Mouse (Mus musculus) retina, postnatal 7 days (tissue): ENCODE measurements around the gene Ssc4d.

Experiments
- DNase-seq: peaks from one replicate; pipeline ENCODE4 v3.0.0-alpha.2; 2012; ENCODE audit warnings: low read depth, low spot score

The Ssc4d gene

DNA sequence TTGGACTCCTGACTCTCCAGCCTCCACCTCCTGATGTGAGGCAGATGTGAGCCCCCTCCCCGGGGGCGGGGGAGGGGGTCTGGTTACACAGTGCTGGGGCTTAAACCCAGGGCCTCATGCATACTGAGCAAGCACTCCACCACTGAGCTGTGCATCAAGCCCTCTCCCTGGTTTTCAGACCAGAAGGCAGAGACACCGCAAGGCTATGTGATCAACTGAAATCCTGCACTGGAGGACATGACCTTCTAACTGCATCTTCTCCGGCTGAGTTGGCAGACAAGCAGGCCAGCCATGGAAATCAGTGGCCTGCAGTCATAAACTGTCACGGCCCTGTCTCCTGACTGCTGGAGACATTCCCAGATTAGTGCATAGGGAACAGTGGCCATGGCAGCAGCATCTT is 33.7 kb downstream of the Ssc4d start:
- DNase-seq, result no peak

DNA sequence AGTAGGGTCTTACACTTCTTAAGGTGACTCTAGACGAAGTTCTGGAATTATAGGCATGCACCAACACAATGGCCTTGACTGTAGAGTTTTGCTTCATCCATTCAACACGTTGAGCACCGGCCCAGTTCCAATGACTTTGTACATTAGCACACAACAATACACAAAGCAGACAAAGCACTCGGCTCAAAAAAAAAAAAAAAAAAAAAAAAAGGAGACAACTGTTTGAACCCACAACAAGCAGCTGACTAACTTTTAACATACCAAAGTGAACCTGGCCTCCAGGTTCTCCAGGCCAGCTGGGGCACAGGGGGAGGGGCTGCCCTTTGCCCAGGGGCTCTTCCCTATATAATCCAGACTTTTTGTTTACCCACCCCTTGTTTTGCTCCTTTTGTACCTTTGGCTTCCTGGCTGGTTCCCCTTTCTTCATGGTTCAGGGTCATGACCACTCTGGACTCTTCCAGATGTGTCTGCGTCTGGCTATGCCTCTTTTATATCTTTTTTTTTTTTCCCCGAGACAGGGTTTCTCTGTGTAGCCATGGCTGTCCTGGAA is 38.6 kb downstream of the Ssc4d start:
- DNase-seq, result no peak

DNA sequence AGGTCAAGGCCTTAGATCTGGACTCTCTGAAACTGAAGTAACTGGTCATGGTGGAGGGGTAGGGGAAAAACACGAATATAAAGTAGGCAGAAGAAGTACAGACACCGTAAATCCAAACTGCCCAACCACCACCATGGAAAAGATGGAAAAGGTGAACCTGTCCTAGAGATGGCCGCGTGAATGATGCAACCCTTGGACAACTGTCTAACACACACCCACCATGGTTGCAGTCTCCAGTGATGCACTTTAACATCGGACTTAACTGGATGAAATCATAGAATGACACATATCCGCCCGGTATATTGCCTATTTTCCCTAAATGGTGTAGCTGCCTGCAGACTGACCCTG is 39.2 kb downstream of the Ssc4d start:
- no peak for DNase-seq

DNA sequence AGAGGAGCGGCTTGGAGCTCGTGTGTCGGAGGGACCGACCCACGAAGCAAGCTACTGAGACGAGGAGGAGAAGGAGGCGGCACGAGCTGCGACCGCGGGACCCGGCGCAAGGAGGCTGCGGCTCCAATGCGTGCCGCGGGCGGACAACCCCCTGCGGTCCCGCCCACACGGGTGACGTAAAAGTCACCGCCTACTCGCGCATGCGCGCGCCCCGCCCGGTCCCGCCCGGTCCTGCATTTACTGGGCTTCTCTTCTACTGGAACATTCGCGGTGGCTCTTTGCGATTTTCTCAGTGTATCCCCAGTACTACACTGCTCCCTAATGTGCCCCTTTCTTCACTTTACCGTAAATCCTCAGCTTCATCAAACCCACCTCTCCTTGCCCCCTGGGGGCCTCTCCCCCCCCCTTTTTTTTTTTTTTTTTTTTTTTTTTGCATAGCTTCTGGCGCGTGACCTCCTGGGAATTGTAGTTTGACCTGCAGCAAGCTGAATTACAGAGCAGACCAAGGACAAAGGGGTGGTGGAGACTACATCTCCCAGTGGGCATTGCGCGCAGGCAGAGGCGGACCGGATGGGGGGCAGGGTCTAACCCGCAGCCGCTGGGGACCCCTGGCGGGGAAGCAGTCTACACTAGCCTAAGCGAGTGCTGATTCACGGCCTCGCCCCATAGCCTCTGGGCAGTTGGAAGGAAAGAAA is 39.7 kb downstream of the Ssc4d start, which contains the start of gene Ywhag:
Ywhag (minus strand) TSS at position 136 of the 695 bp plus-strand sequence.
- DNase-seq, result peak; percentile 93

DNA sequence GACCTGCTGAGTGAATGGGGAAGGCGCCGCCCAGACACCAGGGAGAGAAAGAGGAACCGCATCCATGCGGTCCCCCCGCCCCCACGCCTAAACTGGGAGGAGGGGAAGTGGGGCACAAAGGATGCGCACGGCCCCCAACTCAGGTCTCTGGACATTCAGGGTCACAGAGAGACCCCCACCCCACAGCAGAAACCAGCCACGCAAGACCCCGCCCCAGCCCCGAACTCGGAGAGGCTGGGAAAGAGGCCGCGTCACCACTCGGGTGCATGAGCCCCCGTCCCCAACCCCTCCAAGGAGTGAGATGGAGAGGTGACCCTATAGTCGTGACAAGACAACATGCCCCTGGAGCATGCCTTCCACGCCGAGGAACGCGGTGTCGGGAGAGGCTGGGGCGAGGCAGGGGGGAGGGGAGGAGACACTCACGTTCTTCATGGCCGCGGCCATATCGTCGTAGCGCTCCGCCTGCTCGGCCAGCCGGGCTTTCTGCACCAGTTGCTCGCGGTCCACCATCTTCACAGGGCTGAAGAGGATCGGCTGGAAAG is 40.4 kb downstream of the Ssc4d start:
- no peak for DNase-seq

DNA sequence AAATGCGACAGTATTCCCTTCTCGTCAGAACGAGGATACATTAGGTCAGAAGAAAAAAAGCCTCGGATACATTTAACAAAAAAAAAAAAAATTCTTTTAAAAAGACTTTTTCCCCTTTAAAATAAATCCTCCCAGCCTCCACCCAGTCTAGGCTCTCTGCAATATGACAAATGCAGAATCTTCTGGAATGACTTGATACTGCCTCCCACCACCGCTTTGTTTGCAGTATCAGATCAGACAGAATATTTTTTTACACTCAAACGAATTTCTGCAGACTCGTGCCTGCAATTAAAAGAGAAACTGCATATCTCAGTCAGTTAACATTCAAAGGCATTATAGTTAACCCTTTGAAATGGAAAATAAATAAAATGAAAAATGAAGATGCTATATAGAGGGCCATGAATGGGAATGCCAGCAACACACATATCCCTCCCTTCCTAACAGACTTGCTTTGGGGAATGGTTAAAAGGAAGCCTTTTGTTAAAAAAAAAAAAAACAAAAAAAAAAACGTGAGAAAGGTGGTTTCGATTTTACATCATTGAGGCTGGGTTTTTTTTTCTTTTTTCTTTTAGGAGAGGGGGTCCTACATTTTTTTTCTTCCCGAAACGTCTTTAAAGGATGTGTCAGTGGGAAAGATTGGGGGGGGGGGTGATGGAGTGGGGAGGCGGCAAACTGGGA is 41.0 kb downstream of the Ssc4d start:
- DNase-seq, result no peak

DNA sequence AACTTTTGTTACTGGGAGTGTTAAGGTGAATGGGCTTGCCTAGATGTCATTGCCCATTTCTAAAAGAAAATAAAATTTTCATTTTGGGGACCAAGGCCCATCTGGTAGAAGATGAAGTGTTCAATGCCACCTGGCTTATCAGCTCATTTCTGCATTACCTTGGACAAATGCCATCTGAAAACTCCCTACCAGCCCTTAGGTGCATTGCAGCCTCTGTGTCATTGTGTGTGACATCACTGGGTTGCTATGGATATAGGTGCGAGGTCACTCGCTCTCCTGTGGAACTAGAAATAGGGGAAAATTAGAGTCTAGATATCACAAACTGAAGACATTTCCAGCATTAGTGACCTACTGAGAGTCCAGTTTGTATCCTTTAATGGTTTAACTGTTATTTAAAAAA is 42.0 kb downstream of the Ssc4d start:
- DNase-seq, result no peak

DNA sequence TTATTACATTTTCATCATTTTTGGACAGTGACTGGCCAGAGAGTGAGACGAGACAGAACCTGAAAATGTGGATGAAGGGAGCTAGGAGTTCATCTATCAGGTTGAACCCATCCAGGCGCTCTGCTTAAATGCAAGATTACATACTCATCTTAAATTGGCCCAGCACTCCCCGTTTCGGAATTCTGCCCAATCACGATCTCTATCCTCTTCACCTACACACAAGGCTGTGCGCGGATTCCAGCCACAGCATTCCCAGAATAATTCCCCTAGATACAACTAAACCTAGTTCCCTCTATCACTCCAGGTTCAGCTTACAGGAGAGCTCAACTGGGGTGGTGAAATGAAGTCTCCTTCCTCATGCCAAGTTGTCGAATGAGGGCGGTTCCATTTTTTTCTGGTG is 42.8 kb downstream of the Ssc4d start:
- DNase-seq, result no peak

DNA sequence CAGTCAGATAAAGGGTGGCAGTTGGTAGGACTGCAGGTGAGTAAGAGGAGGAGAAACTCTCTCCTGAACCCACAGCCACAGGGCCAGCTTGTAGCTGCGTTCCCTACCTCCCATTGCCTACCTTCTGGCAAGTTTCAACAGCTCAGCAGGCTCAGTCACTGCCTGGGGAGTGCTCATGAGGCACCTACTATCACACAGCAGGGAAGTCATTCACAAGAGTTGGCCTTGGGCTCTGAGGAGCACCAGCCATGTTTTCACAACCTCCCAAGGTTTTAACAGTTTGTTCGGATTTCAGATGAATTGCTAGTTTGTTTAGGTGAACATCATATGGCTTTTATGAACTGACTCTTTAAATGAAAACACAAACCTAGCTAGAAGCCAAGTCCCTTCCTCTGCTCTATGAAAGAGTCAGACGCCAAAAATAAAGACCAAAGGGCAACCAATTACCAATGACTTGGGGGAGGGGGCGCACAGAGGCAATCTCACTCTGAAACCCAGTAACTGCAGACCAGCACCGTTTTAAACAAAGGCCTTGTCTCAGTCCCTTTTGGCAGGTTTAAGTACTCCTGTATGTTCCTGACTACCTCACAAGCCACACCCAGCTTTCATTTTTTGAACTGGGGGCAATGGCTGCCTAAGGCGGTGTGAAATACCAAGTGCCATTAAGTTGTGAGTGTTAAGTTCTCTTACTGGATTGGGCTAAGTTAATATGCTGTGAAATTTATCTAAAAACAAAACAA is 44.5 kb downstream of the Ssc4d start:
- no peak for DNase-seq

DNA sequence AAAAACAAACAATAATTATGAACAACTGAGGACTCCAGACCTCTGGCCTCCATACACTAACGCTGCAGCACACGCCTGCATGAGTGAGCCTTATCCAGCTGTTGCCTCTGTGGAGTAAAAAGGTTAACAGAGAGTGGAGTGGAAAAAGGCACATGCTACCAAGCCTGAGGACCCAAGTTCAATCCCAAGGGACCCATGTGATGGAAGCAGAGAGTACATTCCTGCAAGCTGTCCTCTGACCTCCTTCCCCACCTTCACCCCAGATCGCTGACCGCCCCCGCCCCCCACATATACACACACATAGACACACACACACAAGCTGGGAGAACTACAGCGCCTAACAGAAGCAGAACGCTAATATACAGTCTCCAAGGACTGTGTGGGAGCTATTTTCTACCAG is 50.4 kb downstream of the Ssc4d start:
- DNase-seq, result no peak

DNA sequence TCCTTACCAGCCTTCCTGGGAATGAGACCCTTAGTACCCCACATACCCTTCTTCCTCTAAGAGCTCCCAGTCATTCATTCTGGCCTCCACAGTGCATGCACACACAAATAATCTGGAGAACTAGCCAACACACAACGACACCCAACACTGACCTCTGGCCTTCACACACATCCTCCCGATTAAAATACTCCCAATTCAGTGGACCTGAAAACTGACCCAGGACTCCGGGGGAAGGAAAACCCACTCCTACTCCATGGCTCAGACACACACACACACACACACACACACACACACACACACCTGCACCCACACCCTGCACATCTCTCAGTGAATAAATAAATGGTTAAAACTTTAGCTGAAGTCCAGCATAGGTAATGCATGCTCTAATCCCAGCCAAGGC is 54.4 kb downstream of the Ssc4d start:
- no peak for DNase-seq

DNA sequence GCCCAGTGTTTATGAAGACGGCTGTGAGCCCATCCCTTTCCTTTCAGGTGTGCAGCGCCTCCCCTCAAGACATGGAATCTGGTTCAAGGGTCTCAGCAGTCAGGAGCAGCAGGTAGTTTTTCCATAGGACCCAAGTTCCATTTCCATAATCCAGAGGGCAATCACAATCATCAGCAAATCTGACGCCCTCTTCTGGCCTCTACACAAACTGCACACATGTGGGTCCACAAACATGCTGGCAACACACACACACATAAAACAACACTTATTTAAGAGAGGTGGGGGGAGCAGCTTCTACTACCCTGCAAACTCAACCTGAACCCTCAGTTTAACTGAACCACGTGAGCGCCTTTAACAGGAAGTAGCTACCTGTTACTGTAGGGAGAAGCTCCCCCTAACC is 55.7 kb downstream of the Ssc4d start:
- no peak for DNase-seq

DNA sequence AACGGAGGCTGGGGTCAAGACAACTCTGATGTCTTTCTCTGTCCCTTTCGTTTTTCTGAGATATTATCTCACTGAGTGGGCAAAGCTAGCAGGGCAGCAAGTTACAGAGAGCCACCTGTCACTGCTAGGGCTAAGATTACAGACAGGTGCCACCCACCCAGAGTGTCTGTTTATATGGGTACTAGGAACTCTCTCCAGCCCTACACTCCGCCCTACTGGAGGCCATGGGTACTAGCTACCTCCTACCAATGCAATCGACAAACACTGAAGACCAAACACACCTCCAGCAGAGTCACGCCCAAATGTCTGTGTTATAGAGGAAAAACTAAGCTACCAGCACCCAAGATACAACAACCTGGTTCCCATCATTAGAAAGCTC is 56.3 kb downstream of the Ssc4d start:
- no peak for DNase-seq

DNA sequence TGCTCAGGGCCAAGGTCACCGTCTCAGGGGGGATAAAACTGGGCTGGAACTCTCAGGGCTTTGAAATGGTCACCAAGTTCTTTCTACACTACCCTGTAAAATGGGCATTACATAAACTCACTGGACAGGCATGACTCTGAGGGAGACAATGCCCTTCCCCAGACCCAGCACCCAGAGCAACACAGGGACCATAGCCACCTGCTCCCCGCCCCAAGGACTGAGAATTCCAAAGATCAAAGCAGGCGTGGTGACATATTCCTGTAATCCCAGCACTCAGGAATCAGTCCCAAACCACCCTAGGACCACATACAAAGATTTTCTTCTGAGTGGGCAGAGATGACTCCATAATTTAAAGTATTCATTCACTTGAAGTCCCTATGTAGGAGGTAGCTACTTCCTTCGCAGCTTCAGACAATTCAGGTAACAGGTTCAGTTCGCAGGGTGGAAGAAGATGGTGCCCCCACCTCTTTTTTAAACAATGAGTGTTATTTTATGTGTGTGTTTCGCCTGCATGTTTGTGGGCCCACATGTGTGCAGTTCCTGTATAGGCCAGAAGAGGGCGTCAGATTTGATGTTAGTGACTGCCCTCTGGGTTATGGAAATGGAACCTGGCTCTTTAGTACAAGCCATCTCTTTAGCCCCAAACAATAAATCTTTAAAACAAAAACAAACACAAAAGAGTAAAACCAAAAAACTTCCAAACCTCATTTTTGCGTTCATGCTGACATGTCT is 56.8 kb downstream of the Ssc4d start:
- DNase-seq, result no peak

DNA sequence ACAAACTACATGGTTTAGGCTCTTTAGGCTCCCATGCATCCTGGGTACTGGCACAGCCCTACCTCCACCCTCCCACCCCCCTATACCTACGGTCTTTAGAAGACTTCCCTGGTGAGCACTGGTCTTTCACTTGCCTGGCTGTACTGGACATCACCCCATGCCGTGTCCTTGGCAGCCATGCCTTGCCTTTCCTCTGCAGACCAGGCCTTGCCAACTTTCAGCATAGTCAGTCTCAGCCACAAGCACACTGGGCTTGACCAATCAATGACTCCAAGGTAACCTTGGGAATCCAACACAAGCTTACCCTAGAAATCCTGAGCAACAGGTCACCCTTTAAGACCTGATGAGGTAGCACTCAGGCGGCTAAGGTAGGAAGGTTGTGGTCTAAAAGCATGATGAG is 57.7 kb downstream of the Ssc4d start:
- DNase-seq, result no peak

DNA sequence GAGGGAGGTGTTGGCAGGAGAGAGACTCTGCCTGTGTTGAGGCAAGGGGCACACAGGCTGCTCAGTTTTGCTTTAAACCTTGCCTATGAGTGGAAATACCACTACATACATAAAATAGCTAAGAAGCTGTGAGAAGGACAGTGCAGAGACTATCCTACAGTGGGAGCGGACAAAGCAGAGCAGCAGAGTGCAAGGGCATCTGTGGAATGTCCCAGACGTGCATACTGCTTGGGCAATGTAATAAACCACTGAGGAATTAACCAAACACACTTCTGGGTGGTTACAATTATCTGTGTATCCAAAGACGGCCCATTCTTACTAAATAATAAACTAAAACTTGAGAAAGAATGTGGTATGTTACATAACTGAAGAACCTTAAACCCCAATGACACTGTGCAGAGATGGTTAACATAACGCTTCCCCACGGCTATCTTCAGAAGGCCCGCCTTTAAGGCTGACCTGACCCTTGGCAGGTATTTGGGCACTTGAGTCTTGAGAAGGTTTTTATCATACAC is 58.2 kb downstream of the Ssc4d start:
- no peak for DNase-seq

DNA sequence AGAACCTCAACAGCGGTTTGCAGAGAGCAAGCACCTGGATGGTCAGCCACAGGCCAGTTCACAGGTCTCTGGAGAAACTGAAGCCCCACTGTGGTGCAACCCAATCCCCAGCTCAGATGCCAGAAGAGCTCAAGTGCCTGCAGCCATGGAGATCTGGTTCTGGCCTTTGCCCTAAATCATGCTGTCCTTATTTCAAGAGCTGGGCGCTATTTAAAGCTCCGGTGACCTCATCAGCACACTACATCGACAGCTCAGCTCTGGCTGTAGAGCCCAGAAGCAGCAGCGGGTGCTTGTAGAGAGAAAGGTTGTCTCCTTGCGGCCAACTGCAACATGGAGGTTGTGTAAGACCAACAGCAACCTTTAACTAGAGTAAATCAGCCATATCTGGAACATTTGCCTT is 60.2 kb downstream of the Ssc4d start:
- no peak for DNase-seq

DNA sequence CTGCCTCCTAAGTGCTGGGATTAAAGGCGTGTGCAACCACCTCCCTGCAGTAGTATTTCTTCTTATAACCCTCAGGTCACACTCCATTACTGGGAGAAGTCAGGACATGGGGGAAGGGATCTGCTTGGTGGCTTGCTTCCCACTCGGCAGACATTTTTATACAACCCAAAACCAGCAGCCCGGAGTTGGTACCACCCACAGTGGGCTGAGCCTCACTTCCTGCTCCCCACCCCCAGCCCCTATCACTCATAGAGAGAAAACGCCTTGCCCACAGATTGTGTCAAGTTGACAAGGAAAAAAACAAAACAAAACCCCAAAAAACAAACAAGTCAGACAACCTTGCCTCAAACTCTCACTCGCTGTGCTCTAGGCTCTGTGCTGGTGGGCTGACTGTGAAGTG is 61.1 kb downstream of the Ssc4d start:
- DNase-seq, result no peak

DNA sequence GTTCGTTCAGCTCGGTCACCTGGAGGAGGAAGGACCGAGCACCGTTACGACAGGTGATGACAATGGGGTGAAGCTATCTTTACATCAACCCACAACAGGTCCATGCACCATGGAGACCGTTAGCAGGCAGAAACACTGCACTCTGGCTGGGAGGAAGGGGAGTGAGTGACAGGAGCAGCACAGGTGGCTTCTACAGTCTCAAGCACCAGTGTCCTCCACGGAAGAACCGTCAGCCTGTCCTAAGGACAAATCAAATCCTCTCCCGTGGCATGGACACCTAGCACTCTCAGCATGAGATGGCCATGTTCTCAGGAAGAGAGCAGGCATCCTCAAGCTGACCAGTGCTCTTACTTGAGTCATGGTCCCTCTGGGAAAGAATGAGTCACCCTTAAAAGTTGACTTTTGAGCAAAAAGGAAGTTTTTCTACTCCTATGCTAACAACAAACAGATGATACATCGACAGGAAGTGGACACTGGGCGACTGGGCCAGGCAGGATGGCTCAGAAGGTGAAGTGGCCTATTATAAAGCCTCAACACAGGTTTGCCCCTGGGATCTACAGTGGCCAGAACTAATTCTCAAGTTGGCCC is 62.6 kb downstream of the Ssc4d start:
- no peak for DNase-seq

DNA sequence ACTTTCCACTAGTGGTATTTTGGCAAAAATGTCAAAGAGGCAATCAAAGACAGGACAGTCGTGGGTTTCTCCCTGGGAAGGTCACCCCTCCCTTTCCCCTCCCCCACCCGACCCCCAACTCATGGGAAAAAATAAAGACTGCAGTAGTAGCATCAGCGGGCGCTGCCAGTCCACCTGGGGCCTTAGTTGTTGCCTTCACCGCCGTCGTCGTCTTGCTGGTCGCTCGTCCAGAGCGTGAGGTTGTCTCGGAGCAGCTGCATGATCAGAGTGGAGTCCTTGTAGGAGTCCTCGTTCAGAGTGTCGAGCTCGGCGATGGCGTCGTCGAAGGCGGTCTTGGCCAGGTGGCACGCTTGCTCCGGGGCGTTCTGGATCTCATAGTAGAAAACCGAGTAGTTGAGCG is 63.5 kb downstream of the Ssc4d start:
- no peak for DNase-seq
